Mouse (Mus musculus) ovary, postnatal 14 days (tissue): ENCODE data around the gene Olfr700.
"Not testable (repeated sequence)": the region's sequence is repeated elsewhere in the genome, so short reads cannot be mapped to it uniquely, and the experiment has no call there.

Source experiments
- DNase-seq: peaks from one replicate; pipeline ENCODE4 v3.0.0; 2022; ENCODE audit warnings: low spot score

Gene Olfr700

GRCm38 (mm10) chr7:106808734-106809133 is at the start of gene Olfr700:
Olfr700 (minus strand) TSS chr7:106808834.
- no peak for DNase-seq

GRCm38 (mm10) chr7:106843060-106843459 is 34.4 kb upstream of the Olfr700 start, which contains the start of gene Olfr703:
Olfr703 (plus strand) TSS chr7:106843360.
- no peak for DNase-seq

- DNase-seq: no peak
Observed at GRCm38 (mm10) chr7:106833793-106834192, 25.2 kb upstream of the Olfr700 start, which contains the start of gene Olfr702. Olfr702 (minus strand) TSS chr7:106833893.

- DNase-seq: no peak
Observed at GRCm38 (mm10) chr7:106818414-106818813, 9.8 kb upstream of the Olfr700 start.

- no peak for DNase-seq
Observed at GRCm38 (mm10) chr7:106815775-106816174, 7.1 kb upstream of the Olfr700 start.

- DNase-seq: no peak
Observed at GRCm38 (mm10) chr7:106813829-106814228, 5.2 kb upstream of the Olfr700 start, which contains the start of gene Olfr701. Olfr701 (plus strand) TSS chr7:106814129.

- DNase-seq: no peak
Observed at GRCm38 (mm10) chr7:106793098-106793497, 15.5 kb downstream of the Olfr700 start, which contains the start of gene Olfr699. Olfr699 (minus strand) TSS chr7:106793198.

GRCm38 (mm10) chr7:106788330-106788729 is 20.3 kb downstream of the Olfr700 start:
- DNase-seq: no peak

GRCm38 (mm10) chr7:106761008-106761407 is 47.6 kb downstream of the Olfr700 start:
- DNase-seq: not testable (repeated sequence)

- DNase-seq: no peak
Observed at GRCm38 (mm10) chr7:106758800-106759199, 49.8 kb downstream of the Olfr700 start.
